Mouse (Mus musculus): ENCODE data around the gene Zfp366.
A peak's percentile ranks its signal among the peaks of the same experiment; 100 is the strongest.
"Not testable (repeated sequence)": the region's sequence is repeated elsewhere in the genome, so short reads cannot be mapped to it uniquely, and the experiment has no call there.

Zfp366 gene

DNA sequence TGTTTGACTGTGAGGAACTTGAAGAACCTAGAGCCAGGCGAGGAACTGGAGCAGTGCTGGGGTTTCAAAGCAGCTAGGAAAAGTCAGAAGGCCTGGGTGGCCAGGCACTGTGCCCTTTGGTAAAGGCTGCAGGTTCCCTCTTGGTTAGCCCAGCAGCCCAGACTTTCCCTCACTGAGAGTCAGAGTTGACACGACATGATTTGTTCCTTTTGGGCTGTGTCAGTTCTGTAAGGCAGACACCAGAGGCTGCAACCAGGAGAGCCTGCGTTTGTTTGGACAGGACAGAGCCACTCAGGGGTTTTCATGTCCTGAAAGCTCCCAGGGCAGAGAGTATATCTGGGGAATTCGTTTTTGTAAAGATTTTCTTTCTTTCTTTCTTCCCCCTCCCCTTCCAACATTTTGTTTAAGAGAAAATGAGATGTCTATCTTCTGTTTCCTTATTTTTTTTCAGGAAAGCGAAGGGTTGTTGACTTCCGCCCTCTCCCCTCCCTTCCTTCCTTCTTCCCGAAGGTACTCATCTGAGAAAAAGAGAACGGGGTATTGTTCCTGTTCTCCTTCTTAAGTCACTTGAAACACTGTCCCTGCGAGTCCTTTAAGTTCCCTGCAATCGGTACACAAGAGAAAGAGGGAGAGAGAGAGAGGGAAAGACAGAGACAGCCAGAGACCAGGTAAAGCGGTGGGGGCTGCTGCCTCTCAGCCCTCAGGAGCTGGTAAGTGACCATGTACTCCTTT, at the start of gene Zfp366:
Gene Zfp366, plus strand, starts transcription at position 669 of the 732 bp plus-strand sequence.
- no peak for DNase-seq

- DNase-seq, result no peak
Observed at GRCm38 (mm10) chr13:99138351-99139255, 46.0 kb upstream of the Zfp366 start.

GRCm38 (mm10) chr13:99146355-99146871, 38.2 kb upstream of the Zfp366 start:
- DNase-seq, result peak; percentile 51

- peak; percentile 59 for DNase-seq
Observed at GRCm38 (mm10) chr13:99147645-99148111, 36.9 kb upstream of the Zfp366 start.

DNA sequence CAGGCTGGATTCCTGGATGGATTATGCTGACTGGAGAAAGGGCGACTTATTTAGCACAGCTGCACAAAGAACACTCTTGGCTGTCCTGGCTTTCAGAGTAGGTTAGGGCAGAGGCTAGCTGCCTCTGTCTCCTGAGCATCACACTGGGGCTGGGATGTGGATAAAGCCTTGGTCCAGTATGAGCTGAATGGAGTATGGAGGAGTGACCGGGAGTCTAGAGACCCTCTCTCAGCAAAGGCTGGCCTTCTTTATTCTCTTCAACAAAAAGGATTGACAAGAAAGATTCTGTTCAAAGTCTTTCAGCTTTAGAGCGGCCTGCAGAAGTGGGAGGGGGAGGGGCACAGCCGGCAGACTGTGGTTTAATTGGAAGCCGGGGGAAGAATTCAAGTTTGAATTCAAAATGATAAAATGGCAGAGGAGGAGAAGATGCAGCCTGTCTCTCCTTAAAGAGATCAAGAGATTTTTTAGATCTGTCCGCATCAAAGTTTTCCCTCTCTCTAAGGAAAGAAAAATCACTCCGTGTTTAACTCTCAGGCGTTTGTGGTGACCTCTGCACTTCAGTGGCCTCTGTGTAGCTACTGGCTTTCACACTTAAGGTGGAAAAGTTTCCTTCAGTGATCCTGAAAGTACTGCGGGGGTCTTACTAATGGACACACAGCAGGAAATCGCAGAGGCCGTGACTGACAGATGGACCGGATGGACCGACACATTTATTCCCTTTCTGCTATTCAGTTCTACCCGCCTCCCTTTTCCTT, 34.9 kb upstream of the Zfp366 start:
- no peak for DNase-seq

- no peak for DNase-seq
Observed at GRCm38 (mm10) chr13:99150626-99151025, 34.0 kb upstream of the Zfp366 start.

DNA sequence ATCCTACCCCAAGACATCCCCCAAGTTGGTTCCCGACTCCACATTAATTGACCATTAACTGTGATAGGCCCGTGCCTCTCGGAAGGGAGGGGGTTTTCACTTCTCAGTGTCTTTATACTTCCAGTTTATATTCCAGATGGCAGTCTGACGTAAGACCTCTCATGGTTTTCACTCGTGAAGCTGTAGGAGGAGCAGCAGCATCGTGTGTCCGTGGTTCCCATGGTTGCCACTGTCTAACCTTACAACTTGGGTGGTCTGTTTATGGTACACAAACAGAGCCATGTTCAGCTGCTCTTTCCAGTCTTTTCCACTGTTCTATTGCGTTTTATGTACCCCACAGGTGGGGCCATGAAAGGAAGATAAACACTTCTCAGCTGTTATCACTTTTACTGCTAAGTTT, 33.5 kb upstream of the Zfp366 start:
- DNase-seq, result no peak

DNA sequence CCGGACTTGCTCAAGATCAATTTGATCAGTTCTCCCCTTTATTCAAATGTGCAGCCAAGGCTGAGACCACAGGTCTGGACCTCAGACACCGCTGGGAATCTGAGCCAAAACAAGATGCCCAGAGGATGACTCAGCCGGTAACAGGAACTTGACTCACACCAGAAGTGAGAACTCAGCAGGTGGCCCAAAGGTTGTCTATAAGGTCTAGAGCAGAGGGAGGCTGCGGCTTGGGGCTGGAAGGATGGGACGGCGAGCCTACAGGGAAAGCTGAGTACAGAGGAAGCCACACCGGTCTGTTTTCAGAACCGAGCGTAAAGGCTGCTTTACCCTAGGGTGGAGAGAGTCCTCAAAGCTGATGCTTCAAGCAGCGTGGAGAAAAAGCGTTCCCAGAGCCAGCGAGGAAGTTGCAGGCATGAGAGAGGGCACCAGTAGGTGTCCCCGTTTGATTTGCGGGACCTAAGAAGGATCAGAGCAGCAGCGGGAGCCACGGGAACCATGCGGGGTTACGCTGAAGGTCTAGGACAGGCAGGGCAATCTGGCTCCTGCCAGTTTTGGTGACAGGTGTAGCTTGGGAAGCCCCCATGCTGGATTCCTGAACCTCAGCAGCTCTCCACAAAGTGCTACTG, 32.2 kb upstream of the Zfp366 start:
- no peak for DNase-seq

GRCm38 (mm10) chr13:99157709-99158108, 26.9 kb upstream of the Zfp366 start:
- no peak for DNase-seq

GRCm38 (mm10) chr13:99158773-99159172, 25.9 kb upstream of the Zfp366 start:
- DNase-seq, result no peak

- DNase-seq, result no peak
Observed at GRCm38 (mm10) chr13:99163071-99163470, 21.6 kb upstream of the Zfp366 start.

DNA sequence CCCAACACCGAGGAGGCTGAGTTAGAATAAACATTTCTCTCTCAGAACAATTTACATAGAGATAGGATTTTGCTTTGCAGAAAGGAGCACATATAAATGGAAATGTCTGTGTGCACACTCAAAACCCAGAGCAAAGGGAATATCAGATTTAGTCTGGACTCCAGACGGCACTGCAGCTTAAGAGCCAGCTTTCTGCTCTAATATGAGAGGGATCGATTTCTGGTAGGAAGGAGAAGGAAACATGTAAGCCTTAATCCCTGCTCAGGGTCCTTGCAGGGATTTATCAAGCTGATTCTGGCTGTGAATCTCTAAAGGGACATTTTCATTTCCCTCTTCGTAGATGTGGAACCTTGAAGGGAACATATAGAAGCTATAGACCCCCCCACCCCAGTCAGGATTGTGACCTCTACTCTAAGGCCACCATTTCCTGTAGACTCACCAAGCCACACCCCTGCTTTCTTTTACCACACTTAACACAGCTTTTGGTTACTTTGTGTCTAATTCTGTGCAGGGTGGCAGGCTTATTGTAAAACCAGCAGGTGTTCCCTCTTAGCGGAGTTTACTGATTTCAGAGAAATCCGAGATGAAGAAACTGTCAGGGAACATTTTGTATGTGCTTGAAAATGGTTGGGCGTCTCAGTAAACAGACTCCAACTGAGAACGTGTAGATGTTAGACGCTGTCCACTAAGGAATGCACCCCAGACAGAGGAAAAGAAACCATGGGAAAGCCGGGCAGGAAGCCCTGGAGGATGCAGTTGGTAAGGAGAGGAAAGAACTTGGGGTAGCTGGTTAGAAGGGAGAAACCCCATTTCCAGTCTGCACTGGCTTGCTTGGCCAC, 20.9 kb upstream of the Zfp366 start:
- no peak for DNase-seq

GRCm38 (mm10) chr13:99164360-99164759, 20.3 kb upstream of the Zfp366 start:
- no peak for DNase-seq

- no peak for DNase-seq
Observed at GRCm38 (mm10) chr13:99169401-99169800, 15.2 kb upstream of the Zfp366 start.

DNA sequence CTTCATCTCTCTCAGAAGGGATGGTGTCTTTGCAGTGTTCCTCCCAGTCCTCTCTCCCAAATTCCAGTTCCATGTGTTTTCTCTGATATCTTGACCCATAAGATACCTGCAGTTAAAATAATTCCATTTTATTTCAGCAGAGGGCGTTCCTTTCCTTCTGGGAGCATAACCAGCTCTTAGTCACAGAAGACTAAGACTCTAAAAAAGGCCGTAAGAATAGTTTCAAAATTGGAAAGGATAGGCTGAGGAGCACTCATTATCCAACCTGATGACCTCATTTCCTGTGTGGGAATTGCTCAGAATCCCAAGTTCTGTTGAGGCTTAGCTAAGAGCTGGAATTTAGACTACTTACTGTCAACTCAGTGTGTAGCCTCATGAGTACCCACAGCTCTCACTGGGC, 14.3 kb upstream of the Zfp366 start:
- DNase-seq, result no peak

- no peak for DNase-seq
Observed at GRCm38 (mm10) chr13:99173849-99174248, 10.8 kb upstream of the Zfp366 start.

DNA sequence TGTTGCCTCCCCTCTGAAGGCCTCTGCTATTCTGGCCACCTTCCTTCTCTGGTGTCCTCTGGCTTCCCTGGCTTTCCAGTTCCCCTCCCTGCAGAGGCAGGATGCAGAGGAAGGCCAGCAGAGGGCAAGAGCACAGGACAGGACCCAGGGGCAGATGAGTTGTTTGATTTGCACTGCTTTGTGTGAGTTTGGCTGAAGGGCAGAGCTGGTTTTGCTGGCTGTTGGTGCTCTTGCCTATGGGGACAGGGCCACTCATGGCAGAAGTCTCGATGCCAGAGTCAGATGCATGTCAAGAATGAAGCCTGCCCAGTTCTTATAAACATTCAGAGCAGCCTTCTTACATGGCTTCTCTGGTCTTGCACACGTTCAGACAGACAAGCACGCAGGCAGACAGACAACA, 1.8 kb upstream of the Zfp366 start:
- not testable (repeated sequence) for DNase-seq

- no peak for DNase-seq
Observed at GRCm38 (mm10) chr13:99183257-99183895, 1.2 kb upstream of the Zfp366 start.

DNA sequence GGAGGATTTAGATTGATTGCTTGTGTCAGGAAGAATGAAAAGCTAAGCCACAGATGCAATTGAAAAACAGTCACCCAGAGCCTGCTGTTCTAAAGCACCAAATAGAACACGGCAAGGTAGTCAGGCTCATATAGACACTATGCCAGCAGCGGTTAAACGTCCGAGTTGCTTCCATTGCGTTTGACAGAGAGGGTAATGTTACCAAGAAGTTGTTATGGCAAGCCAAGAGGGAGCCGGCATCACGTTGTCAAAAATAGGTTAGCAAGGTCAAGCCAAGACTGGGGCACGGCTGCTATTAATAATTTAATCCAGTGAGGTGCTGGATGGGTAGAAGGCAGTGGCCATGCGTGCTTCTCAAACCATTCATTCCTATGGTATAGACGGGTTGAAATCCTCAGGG, 950 bp downstream of the Zfp366 start:
- no peak for DNase-seq

- no peak for DNase-seq
Observed at GRCm38 (mm10) chr13:99186138-99186853, 1.7 kb downstream of the Zfp366 start.
